Mouse (Mus musculus) left cerebral cortex, adult 18-20 months (tissue): ENCODE results near the gene Fbxl14. TPM values are rescaled to one million over a fixed set of nuclear protein-coding genes. Genes with fewer than 3 reads are reported as not detected.
A peak's percentile ranks its signal among the peaks of the same experiment; 100 is the strongest.
"Not testable (repeated sequence)": the region's sequence is repeated elsewhere in the genome, so short reads cannot be mapped to it uniquely, and the experiment has no call there.

ENCODE experiments used
- DNase-seq, 2 experiments: peaks; one replicate each; pipeline ENCODE4 v3.0.0; 2021 to 2022; ENCODE audit warnings: low spot score in 2 of 2, mixed read lengths in 1 of 2
- long read RNA-seq, 2 experiments: library from polyadenylated mRNA; stranded (forward); transcript quantifications; one replicate each; pipeline ENCODE4 v2.0.0; 2021
- total RNA-seq, 2 experiments: library from RNA; stranded (reverse); gene quantifications; 2 replicates each; pipeline ENCODE4 v1.2.3; 2021

The Fbxl14 gene
- total RNA-seq = 10 to 100 TPM; 40.0 to 42.2 TPM
- long read RNA-seq, experiment 1, transcript Fbxl14-201 (1 exons, 2,963 nt) = major isoform, 10 of 11 reads
- long read RNA-seq, experiment 1, partial matches to known transcripts = 0 of 11 reads
- long read RNA-seq, experiment 1, other reads (novel, unspliced or antisense) = 1 of 11 reads
- long read RNA-seq, experiment 2, transcript Fbxl14-201 (1 exons, 2,963 nt) = major isoform, 15 of 15 reads
- long read RNA-seq, experiment 2, partial matches to known transcripts = 0 of 15 reads
- long read RNA-seq, experiment 2, other reads (novel, unspliced or antisense) = 0 of 15 reads

DNA sequence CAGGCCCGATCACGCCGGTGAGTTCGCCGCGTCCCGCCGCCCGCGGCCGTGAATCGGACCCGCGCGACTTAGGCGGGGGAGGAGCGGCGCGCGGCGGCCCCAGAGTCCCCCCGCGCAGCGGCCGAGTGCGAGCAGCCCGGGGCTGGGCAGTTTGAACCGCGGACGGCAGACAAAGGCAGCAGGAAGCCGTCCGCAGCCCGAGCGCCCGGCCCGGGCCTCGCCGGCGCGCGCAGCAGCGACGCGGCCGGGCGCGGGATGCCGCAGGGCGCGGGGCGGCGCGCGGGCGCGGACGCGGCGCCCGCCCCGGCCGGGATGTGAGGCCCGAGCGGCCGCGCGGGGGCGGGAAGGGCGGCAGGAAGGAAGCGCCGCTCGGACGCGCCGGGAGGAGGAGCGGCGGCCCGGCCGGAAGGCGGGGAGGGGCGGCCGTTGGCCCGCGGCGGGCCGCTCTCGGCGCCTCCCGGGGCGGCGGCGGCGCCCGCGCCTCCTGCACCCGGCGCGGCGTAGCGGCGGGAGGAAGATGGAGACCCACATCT is at the start of gene Fbxl14:
Gene Fbxl14, plus strand, starts transcription at position 326 of the 533 bp plus-strand sequence.
- DNase-seq = peak in 1 of 2 experiments; percentile 46

GRCm38 (mm10) chr6:119430508-119430907 is 49.0 kb upstream of the Fbxl14 start:
- DNase-seq = peak; percentile 41 to 71

- DNase-seq = no peak
These were observed 47.6 kb upstream of the Fbxl14 start for GRCm38 (mm10) chr6:119431751-119432324.

- no peak for DNase-seq
These were observed 45.1 kb upstream of the Fbxl14 start for GRCm38 (mm10) chr6:119434394-119434793.

DNA sequence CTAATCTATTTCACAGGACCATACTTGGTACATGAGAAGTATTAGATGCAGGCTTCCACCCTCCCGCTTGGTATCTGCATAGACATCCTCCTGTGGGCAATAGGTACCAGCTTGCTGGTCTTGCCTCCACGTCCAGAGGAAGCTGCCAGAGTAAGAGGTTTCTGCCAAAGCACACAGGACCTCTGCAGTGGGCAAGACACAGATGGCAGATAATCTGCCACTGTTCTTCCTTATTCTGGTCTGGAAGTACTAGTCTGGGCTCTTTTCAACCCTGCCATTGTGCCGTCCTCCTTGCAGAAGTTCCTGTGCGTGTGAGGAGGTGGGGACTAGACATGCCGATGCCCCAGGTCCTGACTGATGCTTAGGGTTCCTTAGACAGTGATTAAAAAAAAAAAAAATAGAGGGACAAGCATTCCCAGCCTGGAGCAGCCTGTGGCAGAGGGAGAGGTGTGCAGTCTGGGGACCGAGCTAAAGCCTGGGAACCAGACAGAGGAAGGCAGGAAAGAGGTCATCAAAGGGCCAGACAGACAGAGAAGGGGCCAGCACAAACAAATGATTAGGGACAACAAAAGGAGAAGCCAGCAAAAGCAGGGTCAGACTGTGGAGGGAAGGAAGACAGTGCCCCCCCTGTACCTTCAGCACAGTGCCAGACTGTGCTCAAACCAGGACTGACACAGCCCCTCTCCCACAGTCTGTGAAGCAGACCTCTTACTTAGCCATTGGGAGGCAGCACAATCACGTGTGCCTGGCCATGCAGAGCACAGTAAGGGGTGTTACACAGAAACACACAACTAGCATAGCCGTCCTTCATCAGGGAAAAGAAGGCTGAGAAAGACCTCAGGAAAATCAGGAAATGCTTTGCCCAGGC is 41.3 kb upstream of the Fbxl14 start:
- no peak for DNase-seq

GRCm38 (mm10) chr6:119442729-119443128 is 36.7 kb upstream of the Fbxl14 start:
- not testable (repeated sequence) for DNase-seq

GRCm38 (mm10) chr6:119443742-119444645 is 35.5 kb upstream of the Fbxl14 start:
- DNase-seq = peak; percentile 77 to 84

- DNase-seq = no peak
These were observed 33.5 kb upstream of the Fbxl14 start for GRCm38 (mm10) chr6:119445671-119446607.

- no peak for DNase-seq
These were observed 31.0 kb upstream of the Fbxl14 start for GRCm38 (mm10) chr6:119448321-119449059.

DNA sequence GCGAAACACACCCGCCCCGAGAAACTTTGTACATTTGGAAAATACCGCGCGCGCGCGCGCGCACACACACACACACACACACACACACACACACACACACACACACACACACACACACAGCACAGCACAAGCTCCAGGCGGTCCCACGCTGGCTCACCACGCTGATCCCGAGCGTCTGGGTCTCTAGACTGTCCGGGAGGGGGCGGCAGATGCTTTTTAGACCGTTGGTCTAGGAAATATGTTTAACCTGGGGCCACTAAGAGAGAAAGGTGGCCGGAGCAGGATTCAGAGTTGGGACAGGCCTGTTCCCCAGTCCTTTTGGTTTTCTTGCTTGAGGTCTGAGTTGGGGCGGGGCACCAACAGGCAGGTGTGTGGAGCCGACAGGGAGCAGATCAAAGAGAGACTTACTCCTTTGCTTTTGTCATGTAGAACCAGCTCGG is 30.4 kb upstream of the Fbxl14 start:
- DNase-seq = peak; percentile 18 to 28

DNA sequence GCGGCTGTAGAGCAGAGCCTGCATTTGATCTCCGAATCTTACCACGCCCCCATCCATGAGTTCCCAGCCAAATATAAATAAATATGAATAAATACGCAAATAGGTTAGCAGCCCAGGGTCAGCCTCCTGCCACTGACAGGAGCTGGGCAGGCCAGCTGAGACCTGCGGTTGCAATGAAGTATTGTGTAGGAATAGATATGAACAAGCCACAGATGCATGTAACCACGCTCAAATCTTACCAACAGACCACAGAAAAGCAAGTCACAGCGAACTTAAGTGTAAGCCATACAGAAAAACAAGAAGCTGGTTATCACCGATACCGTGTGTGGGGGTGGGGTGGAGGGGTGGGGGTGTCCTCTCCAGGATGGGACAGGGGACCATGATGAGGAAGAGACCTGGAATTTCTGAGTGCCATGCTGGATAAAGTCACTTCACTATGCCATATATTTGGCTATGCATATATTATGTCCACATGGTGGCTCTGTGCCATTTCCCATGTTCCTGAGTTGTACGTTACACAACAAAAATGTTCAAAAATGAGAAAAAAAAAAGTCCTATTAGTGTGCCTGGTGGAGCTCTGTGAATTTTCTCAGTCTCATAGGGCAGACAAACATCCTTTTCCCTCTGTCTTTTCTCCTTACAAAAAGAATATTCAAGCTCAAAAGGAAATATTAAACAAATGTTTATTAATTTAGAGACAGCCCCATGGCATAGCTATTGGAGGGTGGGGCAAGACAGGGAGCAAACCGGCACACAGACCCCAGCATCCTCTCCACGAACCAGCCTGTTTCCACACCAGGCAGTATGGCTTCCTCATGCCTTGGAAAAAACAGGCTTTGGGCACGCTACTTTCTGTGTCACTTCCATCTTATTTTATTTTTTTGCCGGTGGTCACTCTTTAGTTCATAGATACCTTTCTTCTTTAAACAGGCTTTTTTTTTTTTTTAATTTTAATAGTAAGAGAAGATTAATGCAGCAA is 28.2 kb upstream of the Fbxl14 start:
- peak in 1 of 2 experiments; percentile 24 for DNase-seq

DNA sequence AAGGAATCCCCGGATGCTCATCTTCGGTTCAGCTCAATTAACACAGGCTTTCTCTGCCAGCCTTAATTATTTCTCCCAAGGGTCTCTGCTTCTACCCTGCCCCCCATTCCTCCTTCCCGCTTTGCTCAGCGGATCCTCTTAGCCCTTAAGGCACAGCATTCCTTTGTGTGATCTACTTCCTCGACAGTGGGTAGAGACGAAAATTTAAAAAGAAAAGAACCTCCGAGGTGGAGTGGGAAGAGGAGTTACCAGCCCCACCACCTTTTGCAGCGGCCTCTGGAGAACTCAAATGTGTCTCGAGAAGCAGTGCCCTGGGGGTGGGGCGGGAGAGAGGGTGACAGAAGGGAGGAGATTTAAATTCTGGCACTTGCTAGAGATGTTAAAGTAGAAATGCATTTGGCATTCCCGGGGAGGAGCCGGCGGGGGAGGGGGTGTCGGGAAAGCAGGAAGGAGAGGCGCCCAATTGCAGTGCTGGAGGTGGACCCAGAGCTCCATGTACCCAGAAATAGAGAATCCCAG is 27.4 kb upstream of the Fbxl14 start:
- peak; percentile 80 to 89 for DNase-seq

DNA sequence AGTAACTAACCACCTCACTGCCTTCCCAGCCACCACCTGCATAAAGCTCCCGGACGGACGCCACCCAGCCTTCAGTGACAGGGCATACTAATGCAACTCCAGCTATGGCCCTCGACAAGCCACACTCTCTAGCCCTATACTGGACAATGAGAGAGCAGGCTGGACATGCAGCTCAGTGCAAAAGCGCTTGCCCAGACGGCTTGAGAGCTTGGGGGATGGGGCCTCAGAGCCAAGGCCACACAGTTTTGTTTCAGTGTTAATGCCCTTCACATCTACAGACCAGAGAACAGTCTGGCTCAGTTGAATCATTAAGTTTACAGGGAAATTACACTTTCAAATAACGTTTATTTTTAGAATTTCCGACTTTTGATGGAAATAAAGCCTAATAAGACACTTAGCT is 21.3 kb upstream of the Fbxl14 start:
- DNase-seq = no peak

- no peak for DNase-seq
These were observed 20.4 kb upstream of the Fbxl14 start for GRCm38 (mm10) chr6:119459041-119459440.

- no peak for DNase-seq
These were observed 19.1 kb upstream of the Fbxl14 start for GRCm38 (mm10) chr6:119460391-119460790.

- DNase-seq = no peak
These were observed 13.3 kb upstream of the Fbxl14 start for GRCm38 (mm10) chr6:119466161-119466560.
